Mouse (Mus musculus) adrenal gland, adult 8-10 months (tissue): ENCODE measurements around the gene Atp6v0e. TPM values are rescaled to one million over a fixed set of nuclear protein-coding genes. Genes with fewer than 3 reads are reported as not detected.

Experiments used
- DNase-seq: peaks from one replicate; pipeline ENCODE4 v3.0.0; 2022
- total RNA-seq, 4 experiments: library from RNA; stranded (reverse); gene quantifications; 2 replicates each; pipeline ENCODE4 v1.2.4; 2022

The Atp6v0e gene
- total RNA-seq, 4 experiments from 2014 or later, result 183 to 265 (median 234) TPM

GRCm38 (mm10) chr17:26719405-26719804, 56.4 kb downstream of the Atp6v0e start:
- DNase-seq, result no peak

DNA sequence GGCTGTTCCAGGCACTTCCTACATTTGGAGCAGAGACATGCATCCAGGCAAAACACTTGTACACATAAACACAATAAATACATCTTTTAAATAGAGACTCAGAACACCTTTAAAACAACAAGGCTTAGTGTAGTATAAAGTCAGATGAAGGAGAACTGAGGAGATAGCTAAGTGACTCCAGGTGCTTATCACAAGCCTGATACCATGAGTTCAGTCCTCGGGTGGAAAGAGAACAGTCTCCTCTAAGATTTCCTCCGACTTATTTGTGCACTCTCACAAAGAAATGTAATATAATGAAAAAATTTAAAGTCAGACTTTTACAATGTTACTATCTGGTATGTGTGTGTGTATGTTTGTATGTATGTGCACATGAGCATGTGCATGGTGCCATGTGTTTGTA, 58.8 kb downstream of the Atp6v0e start:
- DNase-seq, result no peak

DNA sequence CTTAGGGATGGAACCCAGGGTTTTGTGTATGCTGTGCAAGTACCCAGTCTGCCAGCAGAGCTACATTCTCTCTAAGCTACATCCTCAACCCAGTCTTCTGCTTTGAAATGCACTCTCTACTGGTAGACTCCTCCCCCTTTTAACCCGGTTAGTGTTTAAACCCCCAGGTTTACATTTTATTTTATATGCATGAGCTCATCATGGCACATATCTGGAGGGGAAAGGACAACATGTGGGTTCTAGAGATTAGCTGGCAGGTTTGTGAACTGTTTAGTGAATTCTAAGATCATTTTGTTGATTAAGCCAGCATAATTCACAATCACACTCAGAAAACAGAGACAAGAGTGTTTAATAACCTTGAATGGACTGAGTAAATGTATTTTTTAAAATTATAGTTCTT, 61.8 kb downstream of the Atp6v0e start:
- DNase-seq, result no peak

DNA sequence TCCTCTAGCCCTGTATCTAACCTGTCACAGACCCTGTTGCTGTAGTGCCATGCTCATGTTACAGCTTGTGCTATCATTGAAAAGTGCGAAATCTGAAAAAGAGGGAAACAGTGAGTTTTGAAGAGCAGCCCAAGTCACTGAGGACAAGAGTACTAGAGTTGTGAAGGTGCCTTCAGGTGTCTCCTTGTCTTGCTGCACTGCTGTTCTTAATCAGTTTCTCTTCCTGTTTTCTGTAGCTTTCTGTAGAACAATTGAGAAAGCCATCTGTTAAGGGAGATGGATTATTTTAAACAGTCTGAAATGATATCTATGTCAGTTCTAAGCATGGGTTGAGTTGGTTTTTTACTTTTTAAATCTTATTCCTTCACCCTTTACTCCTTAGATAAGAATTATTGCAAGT, 63.6 kb downstream of the Atp6v0e start:
- DNase-seq, result no peak

GRCm38 (mm10) chr17:26727110-26727755, 64.2 kb downstream of the Atp6v0e start:
- DNase-seq, result no peak

DNA sequence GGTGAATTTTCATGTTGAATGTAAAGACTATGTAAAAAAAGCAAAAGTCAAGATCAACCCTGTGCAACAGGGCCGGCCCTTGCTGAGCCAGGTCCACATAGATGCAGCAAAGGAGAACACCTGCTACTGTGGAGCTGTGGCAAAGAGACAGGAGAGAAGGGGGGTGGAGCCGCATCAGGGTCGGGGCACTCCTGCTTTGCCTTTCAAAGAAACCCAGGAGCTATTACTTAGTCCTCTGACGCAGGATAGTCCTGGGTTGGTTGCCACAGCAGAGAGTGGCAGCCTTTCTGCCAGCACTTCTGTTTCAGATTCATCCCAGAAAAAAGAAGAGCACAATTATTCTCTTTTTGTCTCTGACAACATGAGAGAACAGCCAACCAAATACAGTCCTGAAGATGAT, 79.5 kb downstream of the Atp6v0e start:
- DNase-seq, result no peak

DNA sequence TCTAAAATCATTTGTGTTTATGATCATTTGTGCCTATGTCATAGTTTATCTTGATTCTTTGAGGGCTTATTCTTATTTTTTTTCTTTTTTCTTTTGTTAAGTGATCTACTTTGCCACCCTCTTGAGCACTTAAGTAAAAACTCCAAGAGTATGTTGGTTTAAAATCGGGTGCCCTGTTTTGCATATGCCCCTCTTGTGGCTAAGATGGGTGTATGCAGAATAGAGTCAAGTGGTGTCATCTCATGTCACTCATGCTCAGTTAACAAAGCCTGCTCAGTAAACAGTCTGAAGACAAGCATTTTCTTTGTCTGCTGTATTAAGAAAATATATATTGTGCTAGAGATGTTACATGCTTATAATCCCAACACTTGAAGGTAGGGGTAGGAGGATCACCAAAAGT, 80.3 kb downstream of the Atp6v0e start:
- DNase-seq, result no peak

Other genes with a start within 250 kb of the Atp6v0e start
- gene Neurl1b, start 248.4 kb upstream of the Atp6v0e start, total RNA-seq, result 10 to 100 TPM; 36.0 to 59.9 (median 52.3) TPM
- 100 to 1,000 TPM; 142 to 218 (median 163) TPM for gene Ergic1, start 101.7 kb upstream of the Atp6v0e start, total RNA-seq
- gene Dusp1, start 101.1 kb upstream of the Atp6v0e start, total RNA-seq, result 10 to 100 TPM; 41.3 to 67.9 (median 53.3) TPM
- gene Crebrf, start 52.4 kb downstream of the Atp6v0e start, total RNA-seq, result 10 to 100 TPM; 71.1 to 94.5 (median 80.0) TPM
- gene Bnip1, start 117.8 kb downstream of the Atp6v0e start, total RNA-seq, result 10 to 100 TPM; 24.8 to 36.2 (median 29.3) TPM
- gene Nkx2-5, start 181.8 kb downstream of the Atp6v0e start, total RNA-seq, result not detected